Mouse (Mus musculus): ENCODE measurements at regions not wholly inside any gene's neighbourhood (a gene's known extent, or its start where the extent isn't known, plus 50 kb on each side); places are given as distances from the start of the nearest gene placed in this dataset.

DNA sequence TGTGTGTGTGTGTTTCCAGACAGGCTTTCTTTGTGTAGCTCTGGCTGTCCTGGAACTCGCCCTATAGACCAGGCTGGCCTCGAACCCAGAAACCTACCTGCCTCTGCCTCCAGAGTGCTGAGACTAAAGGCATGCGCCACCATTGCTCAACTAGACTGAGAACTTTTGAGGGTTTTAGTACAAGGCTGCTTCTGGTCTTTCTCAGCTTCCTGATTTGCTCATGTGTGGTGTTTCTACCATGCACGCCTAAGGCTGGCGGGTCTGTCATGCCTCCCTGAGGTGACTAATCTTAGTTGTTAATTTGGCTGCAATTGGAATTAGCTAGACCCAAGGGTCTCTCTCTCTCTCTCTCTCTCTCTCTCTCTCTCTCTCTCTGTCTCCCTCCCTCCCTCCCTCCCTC lies 61.2 kb upstream of the Cux1 start:
- no peak overlapping the region for H3K27ac ChIP-seq
- H3K27me3 ChIP-seq (replicated peaks), result no peaks in the 10 kb centered on the region
- 92% methylated on average over 5 of the region's 5 CpGs for WGBS
- no peak for ATAC-seq (ENCODE audit: insufficient read depth, low FRiP score, low read depth)
- H3K9ac ChIP-seq, result no peak overlapping the region
- no peak overlapping the region for H3K4me2 ChIP-seq
- no peaks in the 10 kb centered on the region for H3K9me3 ChIP-seq
- H3K36me3 ChIP-seq, result no peaks in the 10 kb centered on the region
- H3K4me1 ChIP-seq, result no peaks in the 10 kb centered on the region
- no peak overlapping the region for H3K4me3 ChIP-seq (replicated peaks)

- no peak for ATAC-seq (ENCODE audit: insufficient read depth, low FRiP score, low read depth)
- Histone ChIP-seq H3K9me3 (no peaks in the 10 kb centered on the region), H3K4me3 (replicated peaks) (no peak overlapping the region), H3K4me1 (no peaks in the 10 kb centered on the region), H3K36me3 (no peaks in the 10 kb centered on the region), H3K9ac (no peak overlapping the region), H3K27ac (no peak overlapping the region), H3K4me2 (no peak overlapping the region), H3K27me3 (replicated peaks) (no peaks in the 10 kb centered on the region)
- 68% methylated on average over 5 of the region's 5 CpGs for WGBS
Measured at GRCm38 (mm10) chr5:136632286-136632685, 60.7 kb upstream of the Myl10 start.

GRCm38 (mm10) chr5:136633901-136634300 lies 59.0 kb upstream of the Myl10 start:
- Histone ChIP-seq H3K9ac (no peak overlapping the region), H3K9me3 (no peaks in the 10 kb centered on the region), H3K4me2 (no peak overlapping the region), H3K27me3 (replicated peaks) (no peaks in the 10 kb centered on the region), H3K4me1 (0 out of 2 replicates have a peak, but pooled peaks cover 5% of the 10 kb centered on the region), H3K4me3 (replicated peaks) (no peak overlapping the region), H3K27ac (no peak overlapping the region), H3K36me3 (no peaks in the 10 kb centered on the region)
- 65% methylated on average over 6 of the region's 6 CpGs for WGBS
- ATAC-seq (ENCODE audit: insufficient read depth, low FRiP score, low read depth), result no peak

DNA sequence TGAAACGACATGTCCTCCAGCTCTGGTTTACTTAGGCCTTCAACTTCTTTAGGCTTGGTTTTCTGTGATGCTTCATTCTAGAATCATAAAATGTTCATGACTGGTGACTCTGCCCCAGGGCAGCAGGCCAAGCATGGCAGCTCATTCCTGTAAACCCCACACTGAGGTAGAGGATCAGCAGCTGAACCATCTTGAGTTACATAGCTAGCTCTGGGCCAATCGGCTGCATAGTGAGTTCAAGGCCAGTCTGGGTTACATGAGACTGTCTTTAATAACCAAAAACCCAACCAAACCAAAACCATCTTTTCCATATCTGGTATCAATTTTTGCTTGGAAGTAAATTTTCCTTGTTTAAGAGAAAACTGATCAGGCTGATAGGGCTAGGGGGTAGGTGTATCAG lies 57.8 kb upstream of the Myl10 start:
- Histone ChIP-seq H3K9ac (no peak overlapping the region), H3K4me3 (replicated peaks) (no peak overlapping the region), H3K27ac (no peak overlapping the region), H3K36me3 (no peaks in the 10 kb centered on the region), H3K4me1 (0 out of 2 replicates have a peak, but pooled peaks cover 5% of the 10 kb centered on the region), H3K4me2 (no peak overlapping the region), H3K9me3 (no peaks in the 10 kb centered on the region), H3K27me3 (replicated peaks) (no peaks in the 10 kb centered on the region)
- no peak for ATAC-seq (ENCODE audit: insufficient read depth, low FRiP score, low read depth)
- WGBS, result 83% methylated on average over 2 of the region's 2 CpGs

DNA sequence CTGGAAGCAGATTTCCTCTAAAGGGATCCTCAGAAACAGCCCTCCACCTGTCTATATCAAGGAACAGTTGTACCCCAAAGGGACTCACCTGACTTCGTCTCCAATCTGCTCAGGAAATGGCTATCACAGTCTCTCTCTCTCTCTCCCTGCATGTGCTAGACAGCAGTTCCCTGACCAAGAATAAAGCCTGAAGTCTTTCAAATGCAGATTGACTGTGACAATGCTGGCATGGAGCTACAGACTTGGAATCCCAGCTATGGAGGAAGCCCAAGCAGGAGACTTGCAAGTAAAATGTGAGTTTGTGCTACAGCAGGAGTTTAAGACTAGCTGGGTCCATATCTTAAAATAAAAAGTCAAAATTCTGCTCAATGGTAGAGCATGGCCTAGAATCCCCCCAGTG lies 56.5 kb upstream of the Myl10 start:
- no peak overlapping the region for H3K9ac ChIP-seq
- no peaks in the 10 kb centered on the region for H3K27me3 ChIP-seq (replicated peaks)
- no peaks in the 10 kb centered on the region for H3K36me3 ChIP-seq
- H3K9me3 ChIP-seq, result no peaks in the 10 kb centered on the region
- H3K4me1 ChIP-seq, result 0 out of 2 replicates have a peak, but pooled peaks cover 5% of the 10 kb centered on the region
- no peak for ATAC-seq (ENCODE audit: insufficient read depth, low FRiP score, low read depth)
- no peak overlapping the region for H3K4me3 ChIP-seq (replicated peaks)
- H3K4me2 ChIP-seq, result no peak overlapping the region
- no peak overlapping the region for H3K27ac ChIP-seq
- 65% methylated on average over 1 of the region's 1 CpGs for WGBS

- Histone ChIP-seq H3K36me3 (no peaks in the 10 kb centered on the region), H3K9ac (no peak overlapping the region), H3K27me3 (replicated peaks) (no peaks in the 10 kb centered on the region), H3K27ac (no peak overlapping the region), H3K4me3 (replicated peaks) (no peak overlapping the region), H3K4me2 (0 out of 2 replicates have a peak overlapping the region, but pooled peaks have one; percentile 21), H3K9me3 (no peaks in the 10 kb centered on the region), H3K4me1 (0 out of 2 replicates have a peak, but pooled peaks cover 5% of the 10 kb centered on the region)
- no peak for ATAC-seq (ENCODE audit: insufficient read depth, low FRiP score, low read depth)
- WGBS, result 29% methylated on average over 11 of the region's 11 CpGs
Measured at GRCm38 (mm10) chr5:136637872-136638271, 55.1 kb upstream of the Myl10 start.

DNA sequence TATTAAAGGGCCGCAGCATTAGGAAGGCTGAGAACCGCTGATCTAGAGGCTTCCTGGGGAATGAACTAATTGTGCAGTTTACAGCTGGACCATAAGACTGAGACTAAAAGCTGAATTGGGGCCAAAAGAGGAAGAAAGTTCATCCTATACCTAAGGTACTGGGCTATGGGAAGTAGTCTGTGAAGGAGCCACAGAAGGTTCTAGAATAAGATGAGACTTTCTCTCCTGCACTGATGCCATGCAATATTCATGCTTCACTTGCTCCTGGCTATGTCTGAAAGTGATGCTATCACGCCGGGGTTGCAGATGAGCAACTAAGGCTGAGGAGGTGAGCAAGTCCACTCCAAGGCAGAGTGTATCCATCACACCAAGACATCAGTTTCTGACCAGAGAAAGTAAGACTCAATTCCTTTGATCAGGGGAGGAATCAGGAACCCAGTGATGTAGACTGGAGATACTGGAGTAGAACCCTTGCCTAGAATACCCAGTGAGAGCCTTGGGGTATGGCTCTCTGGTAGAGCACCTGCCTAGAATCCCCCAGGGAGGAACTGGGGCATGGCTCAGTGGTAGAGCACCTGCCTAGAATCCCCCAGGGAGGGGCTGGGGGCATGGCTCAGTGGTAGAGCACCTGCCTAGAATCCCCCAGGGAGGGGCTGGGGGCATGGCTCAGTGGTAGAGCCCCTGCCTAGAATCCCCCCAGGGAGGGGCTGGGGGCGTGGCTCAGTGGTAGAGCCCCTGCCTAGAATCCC lies 51.9 kb upstream of the Myl10 start:
- Histone ChIP-seq H3K27me3 (replicated peaks) (no peaks in the 10 kb centered on the region), H3K9me3 (no peaks in the 10 kb centered on the region), H3K9ac (no peak overlapping the region), H3K4me3 (replicated peaks) (no peak overlapping the region), H3K27ac (no peak overlapping the region), H3K4me2 (no peak overlapping the region), H3K4me1 (0 out of 2 replicates have a peak, but pooled peaks cover 5% of the 10 kb centered on the region), H3K36me3 (no peaks in the 10 kb centered on the region)
- WGBS, result 79% methylated on average over 5 of the region's 5 CpGs
- no peak for ATAC-seq (ENCODE audit: insufficient read depth, low FRiP score, low read depth)

- ATAC-seq (ENCODE audit: insufficient read depth, low FRiP score, low read depth), result no peak
- no peak overlapping the region for H3K27ac ChIP-seq
- no peaks in the 10 kb centered on the region for H3K36me3 ChIP-seq
- H3K9ac ChIP-seq, result no peak overlapping the region
- no peaks in the 10 kb centered on the region for H3K27me3 ChIP-seq (replicated peaks)
- H3K4me3 ChIP-seq (replicated peaks), result no peak overlapping the region
- no peak overlapping the region for H3K4me2 ChIP-seq
- no peaks in the 10 kb centered on the region for H3K9me3 ChIP-seq
- H3K4me1 ChIP-seq, result 0 out of 2 replicates have a peak, but pooled peaks cover 5% of the 10 kb centered on the region
- 56% methylated on average over 13 of the region's 13 CpGs for WGBS
Measured at GRCm38 (mm10) chr5:136642208-136642607, 50.7 kb upstream of the Myl10 start.

Data from stomach, embryonic 15.5 days (tissue).